Mouse (Mus musculus) cerebellum, adult (tissue): Measurements from ENCODE around the gene Fbxl3.
A peak's percentile ranks its signal among the peaks of the same experiment; 100 is the strongest.

ENCODE experiments used
- ATAC-seq: cut with Nextera tagmentation; 2 replicates; pipeline ENCODE4 v1.9.2; 2017; ENCODE audit warnings: mild to moderate bottlenecking, moderate library complexity, mixed read lengths; ENCODE audit not compliant: insufficient number of reproducible peaks, low FRiP score, low TSS enrichment

The Fbxl3 gene

DNA sequence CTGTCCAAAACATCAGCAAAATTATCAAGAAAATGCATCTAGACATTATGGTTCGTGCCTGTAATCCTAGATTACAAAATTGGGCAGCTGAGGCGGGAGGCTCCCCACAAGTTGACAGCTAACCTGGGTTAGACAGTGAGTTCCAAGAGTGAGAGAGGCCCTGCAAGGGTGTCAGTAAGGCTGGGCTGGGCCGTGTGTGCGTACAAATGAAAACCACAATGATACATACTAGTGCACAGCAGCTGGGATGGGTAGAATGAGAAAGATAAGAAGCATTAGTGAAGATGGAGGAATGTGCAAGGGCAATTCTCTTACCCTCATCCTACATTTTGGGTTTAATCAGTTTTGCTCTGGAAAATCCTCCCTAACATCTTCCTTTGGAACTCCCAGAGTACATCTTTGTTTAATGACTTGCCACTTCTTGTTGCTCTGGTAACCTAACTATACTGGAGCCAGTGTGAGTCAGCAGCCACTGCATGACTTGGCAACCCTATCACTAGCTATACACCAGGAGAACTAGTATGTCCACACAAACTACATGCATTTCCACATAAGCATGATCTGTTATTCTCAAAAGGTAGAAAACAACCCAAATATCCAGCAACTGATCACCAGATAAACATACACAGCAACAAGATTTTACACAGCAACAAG, 12.6 kb downstream of the Fbxl3 start:
- no peak for ATAC-seq

DNA sequence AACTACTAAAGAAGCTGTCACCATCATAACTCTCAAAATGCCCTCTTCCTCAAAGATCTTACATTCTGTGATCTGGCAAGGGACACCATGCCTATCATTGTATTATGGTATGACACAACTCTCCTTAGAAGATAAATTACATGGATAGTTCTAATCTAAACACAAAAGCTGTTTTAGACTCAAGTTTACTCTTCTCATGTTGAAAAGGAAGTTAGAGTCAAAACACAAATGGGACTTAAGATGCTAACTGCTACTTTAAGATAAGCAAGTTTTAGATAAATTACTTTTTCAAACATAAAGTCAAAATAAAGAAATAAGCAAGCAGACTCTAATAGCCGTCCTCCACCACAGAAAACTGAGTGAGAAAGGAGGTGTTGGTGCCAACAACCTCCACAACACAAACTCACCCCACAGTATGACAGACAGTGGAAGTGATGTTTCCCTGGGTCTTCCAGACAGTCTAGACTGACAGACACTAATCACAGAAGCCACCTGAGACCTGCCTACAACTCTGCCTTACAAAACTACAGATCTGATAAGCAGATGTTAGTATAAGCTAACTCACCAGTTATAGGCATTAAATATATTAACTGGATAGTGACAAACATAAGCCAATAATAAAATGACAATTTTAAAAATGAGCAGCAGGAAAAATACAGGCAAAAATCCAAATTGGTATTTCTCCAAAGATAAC, 13.4 kb downstream of the Fbxl3 start:
- no peak for ATAC-seq

DNA sequence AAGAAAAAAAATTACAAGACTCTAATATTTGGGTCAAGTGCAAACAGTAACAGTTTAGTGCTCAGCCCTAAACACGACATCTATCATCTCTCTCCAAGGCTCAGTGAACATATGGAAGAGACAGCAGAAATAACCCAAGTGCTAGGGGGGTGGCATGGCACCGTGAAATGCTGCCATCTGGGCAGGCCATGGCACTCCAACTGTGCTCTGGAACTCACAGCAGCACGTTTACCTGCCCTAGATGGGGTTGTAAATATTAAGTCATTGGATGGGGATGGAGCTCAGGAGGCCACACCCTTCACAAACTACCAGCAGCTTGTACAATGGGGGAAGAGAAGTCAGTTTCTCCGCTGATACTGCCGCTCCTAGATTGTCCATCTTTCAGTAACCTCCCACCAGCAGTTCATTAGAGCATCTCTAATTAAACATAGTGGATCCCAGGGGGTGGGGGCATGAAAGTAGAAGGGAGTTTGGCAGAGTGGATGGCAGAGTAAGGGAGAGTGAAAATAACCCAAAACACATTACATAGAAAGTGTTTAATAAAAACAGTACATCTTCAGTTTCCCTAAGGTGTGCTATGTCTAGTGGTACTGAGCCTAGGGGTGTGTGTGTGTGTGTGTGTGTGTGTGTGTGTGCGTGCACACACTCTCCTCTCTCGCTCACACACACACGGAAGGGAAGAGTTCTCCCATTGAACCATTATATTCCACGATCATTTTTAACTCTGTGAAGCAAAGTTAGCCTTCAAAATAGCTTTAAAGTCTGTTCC, 20.0 kb downstream of the Fbxl3 start:
- peak; percentile 94 for ATAC-seq

DNA sequence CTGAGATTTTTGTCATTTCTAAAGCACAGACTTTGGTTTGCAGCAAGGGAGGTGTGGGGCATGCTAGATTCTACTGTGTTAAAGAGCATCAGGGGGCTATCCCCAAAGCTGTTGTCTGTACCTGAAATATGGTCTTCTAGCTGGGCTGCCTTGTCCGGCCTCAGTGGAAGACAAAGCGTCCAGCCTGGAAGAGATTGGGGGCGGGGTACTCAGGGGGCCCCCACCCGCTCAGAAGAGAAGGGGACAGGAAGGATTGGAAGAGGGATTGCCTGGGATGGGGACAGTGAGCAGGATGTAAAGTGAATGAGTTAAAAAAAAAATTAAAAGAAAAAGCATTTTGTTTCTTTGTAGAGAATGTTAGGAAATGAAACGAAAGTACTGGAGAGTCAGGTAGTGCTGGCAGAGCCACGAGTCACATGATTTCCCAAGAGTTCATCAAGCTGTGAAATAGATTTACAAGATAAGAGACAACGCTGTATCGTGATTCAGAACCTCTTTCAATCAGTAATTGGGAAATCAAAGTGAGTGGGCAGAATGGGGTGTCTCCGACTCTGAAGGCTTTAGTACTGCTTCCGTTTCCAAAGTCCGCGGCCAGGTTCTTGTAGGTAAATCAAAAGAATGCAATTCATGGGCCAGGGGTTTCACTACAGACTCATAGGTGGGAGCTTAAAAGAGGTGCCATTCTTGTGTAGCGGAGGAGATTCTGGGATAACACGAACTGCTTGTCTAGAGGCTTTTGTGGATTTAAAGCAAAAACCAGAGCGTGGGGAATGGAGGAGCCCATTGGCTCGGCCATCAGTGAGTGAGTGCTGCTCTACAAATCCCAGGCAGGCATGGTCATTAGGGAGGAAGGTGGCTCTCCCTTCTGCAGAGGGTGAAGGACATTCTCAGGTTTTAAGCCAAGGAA, 21.1 kb downstream of the Fbxl3 start:
- ATAC-seq: peak; percentile 66

DNA sequence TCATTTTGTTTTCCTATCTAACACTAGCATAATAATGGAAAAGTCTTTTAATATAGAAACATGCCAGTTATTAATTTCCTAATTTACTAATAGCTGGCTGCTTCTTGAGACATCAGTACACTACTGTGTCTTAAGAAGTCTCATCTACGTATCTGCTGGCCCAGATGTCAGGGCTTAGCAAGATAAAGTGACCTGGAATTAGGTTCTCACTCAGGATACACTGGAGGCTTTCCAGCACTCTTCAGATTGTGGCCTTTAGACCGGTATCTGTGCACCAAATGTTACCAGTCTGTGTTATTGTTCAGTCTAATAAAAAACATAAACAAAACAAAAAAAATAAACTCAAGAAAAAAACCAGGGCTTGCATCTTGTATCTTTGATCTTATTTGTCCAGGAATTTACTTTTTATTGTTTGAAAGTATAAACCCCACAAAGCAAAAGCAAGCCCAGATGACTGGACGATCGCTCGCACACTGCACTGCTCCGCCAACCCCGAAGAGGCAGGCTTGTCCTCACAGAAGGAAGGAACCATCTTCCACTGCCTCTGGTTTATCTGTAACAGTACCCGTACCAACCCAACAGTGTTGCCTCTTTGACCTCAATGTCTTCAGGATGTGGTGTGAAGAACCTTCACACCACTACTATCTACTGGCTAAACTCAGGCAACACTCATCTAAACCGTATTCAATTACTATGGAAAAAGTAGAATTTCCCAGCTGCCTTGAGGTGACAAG, 21.9 kb downstream of the Fbxl3 start:
- ATAC-seq: no peak

DNA sequence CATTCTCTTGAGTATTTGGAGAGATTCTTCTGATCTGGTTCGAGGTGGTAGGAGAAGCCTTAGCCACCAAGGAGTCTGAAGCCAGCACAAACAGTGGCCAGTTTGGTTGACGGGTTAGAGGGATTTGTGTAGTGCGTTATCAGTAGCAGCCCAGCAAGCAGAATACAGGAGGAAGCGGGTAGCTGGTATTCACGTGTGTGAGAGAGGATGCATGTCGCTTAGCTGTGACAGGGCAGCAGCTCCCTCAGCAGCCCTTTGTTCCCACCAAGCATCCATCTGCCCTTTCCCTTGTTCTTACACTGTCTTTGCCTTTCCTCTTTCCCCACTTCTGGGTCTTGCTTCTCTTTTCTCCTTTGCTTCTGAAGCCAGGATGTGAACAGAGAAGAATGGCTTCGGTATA, 24.2 kb downstream of the Fbxl3 start:
- ATAC-seq: no peak

DNA sequence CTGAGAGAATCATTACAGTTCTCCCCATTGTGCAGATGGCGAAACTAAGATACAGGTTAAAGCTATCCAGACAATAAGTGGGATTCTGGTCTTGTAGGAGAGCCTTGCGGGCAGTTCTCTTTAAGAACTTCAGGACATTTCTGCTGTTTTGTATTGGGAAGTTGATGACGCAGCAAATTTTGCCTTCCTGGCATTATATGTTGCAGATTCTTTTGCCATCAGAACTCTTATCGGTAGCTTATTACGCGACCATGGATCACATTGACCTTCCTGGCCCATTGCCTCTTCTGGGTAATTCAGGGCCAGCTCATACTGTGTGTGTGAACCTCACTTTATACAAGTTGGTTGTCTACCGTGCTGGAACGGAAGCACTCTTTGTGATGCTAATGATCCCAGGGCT, 25.5 kb downstream of the Fbxl3 start:
- no peak for ATAC-seq

DNA sequence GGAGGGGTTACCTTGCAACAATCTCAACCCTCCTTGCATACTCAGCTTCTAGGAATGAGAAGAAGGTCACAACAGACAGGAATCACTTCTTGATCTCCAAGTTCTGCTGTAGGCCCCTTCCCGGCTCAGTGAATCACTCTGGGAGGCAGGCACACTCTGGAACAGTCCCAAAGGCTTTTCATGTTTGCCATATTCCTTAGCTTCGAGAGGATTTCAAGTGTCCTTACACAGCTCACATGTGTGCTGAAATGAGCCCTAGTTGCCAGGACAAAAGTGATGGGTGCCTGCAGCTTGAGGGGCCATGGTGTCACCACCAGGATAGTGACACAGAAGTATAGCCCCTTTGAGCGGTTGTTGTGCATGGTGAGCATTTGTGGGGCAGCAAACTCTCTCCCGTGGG, 26.6 kb downstream of the Fbxl3 start:
- ATAC-seq: no peak

DNA sequence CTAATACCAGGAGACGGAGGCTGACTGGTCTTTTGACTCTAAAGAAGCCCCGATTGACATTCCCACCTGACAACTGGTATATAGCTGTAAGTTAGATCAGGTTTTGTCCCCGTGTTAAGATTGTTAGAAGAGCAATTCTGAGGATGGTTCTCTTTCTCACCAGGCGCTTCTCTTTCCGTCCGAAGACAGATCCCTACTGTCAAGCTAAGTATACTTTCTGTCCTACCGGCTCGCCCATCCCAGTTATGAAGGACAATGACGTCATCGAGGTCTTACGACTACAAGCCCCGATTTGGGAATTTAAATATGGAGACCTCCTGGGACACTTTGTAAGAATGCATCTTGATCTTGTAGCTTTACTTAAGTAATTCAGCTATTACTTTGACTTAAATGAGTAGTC, 27.9 kb downstream of the Fbxl3 start:
- ATAC-seq: no peak

DNA sequence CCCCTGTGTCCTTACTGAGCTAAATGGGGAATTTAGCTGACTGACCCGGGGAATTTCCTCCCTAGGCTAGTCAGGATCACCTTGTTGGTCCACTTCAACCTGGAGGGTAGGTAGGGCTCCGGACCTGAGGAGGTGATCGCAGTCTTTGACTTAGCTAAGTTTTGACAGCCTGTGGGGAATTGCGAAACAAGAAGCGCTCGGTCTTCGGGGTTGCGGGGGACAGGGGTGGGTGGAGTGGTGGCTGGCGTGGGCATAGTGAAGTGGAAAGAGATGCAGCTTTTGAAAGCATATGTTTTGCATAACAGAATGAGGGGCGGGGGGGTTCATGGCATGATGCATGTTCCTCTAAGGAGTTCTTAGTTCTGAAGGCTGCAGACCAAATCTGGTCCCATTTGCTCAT, 28.6 kb downstream of the Fbxl3 start:
- ATAC-seq: 0 out of 2 replicates have a peak, but pooled peaks have one; percentile 2

DNA sequence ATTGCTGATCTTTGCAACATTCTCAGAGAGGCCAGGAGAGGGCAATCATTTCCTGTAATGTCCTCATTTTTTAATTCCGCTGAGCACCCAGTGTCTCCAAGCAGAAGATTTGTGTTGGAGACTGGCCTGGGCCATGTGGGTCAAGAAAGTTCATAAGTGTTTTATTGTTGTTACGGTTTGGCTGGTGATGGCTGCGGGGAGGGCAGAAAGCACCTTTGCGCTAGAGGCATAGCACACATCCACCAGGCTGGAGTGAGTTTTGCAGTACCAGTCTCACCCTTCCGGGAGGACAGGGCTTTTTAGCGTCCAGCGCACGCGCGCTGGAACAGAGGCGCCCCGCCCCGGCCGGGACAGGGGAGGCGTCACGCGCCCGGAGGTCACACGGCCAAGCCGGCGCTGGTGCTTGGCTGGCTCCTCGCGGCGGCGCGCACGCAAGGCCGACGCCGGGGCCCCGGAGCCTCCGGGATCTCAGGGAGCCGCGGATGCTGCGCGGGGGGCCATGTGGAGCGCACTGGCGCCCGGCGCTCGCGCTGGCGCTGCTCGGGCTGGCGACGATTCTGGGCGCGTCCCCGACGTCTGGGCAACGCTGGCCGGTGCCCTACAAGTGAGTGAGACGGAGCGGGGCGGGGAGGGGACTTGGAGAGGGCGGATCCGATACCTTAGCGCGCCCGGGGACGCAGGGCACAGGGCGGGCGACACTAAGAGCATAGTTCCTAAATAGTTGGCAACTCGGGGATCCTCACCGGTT, 29.3 kb downstream of the Fbxl3 start, which contains the start of gene Cln5:
Gene Cln5, plus strand, starts transcription at position 353 of the 748 bp plus-strand sequence.
- peak; percentile 91 for ATAC-seq

DNA sequence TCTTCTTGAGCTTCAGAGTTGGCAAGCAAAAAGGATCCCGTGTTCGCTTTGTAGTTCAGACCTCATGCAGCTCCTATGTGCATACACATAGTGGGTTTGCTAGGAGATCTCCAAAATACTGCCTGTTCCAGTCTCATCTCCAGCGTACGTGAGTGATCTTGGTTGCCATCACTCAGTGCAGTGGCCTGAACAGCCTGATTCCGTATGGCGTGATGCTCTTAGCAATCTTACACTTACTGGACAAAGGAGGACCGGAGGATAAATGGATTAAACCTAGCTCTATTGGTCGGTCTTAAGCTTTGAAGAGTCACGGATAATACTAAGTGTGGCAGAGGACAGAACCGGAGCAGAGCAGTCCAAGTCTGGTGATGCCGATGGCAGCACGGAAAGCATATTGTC, 29.9 kb downstream of the Fbxl3 start:
- peak; percentile 26 for ATAC-seq

DNA sequence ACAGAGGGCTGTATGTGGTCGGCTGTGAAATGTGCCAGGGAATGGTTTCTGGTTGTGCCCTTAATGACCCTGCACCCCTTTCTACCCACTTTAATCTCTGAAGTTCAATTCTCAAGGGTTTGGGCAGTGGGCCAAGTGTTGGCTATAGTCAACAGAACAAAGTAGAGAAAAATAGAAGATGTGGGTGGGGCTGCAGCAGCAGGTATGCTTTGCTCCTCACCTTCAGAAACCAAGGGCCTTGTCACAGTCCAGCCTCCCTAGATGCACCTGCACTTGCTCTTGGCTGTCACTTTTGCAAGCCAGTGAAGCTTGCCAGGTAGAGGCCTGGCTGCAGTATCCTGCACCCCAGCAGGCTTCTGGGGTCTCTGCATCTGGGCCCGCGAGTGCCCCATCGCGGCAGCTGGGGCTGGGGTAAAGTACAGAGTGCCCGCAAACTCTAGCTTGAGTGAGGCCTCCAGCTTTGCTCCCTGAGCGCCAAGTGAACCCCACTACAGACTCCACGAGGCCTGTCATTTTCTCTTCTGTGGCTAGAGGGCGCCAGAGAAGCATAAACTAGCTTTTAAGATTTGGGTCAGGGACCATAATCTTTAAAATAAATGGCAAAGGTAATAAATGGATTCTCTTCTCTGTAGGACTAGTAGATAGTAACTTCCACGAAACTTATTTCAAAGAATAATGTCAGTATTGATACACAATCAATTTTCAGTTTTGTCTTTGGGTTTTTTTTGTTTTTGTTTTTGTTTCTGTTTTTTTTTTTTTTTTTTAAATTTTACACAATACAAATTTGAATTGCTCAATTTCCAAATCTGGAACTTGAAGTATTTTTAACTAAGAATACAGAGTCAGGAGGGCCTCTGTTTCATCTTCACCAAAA, 33.8 kb downstream of the Fbxl3 start:
- peak; percentile 28 for ATAC-seq

DNA sequence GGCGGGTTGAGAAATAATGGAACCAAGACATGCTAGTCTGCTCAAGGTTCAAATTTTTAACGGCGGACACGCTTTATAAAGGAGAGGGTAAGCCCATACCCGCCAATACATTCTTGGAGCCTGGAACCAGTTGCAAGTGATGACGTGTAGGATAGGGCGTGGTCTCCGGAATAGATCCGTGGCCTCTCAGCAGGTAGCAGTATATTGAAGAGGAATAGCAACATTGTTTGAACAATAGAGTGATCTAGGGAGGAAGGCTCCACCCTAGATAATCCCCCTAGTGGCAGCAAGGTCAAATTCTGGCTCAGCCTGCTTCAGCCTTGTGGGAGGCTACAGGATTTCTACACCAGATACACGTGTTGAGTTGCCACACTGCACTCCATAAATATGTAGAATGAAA, 39.9 kb downstream of the Fbxl3 start:
- no peak for ATAC-seq

DNA sequence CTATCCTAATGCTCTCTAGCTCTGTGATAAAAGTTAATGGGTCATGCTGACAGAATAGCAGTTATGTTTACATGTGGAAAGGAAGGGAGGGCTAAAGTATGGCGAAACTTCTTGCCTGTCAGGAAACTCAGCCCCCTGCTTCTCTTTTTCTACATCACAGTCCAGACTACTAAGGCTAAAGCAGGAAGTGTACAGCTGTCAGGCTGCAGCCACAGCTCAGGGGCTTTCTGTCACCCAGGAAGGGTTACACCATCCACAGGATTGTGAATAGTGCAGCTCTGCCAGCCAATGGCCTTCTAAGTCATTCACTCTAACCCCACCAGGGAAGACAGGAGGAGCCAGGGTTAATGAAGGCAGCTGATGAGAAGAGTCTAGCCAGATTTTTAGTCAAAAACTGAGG, 40.4 kb downstream of the Fbxl3 start:
- no peak for ATAC-seq

DNA sequence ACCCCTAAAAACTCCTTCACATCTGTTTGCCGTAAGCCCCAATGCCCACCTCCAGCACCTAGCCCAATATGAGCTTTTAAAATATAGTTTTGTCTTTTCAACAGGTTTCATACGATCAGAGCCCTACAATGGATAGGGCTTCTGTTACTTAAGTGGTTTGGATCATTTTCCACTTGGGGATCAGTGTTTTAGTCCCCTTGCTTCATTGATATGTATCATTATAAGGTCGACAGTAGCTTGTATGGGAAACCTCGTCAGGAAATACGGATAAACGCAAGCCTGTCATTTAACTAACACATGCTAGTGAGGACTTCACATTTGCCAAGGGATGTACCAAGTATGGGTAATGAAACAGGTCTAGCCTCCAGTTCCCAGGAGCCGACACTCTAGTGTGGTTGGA, 42.8 kb downstream of the Fbxl3 start:
- no peak for ATAC-seq

DNA sequence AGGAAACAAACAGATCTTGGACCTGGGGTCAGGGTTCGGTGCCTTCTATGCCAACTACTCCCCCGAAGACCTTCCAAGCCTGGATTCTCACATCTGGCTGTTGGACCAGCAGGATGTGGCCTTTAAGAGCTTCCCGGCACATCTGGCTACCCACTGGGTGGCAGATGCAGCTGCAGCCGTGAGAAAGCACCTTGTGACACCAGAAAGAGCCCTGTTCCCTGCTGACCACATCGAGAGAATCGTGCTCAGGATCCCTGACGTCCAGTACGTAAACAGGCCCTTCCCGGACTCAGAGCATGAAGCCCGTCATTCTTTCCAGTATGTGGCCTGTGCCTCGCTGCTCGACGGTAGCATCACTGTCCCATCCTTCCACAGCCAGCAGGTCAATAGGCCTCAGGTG, 44.6 kb downstream of the Fbxl3 start:
- no peak for ATAC-seq

DNA sequence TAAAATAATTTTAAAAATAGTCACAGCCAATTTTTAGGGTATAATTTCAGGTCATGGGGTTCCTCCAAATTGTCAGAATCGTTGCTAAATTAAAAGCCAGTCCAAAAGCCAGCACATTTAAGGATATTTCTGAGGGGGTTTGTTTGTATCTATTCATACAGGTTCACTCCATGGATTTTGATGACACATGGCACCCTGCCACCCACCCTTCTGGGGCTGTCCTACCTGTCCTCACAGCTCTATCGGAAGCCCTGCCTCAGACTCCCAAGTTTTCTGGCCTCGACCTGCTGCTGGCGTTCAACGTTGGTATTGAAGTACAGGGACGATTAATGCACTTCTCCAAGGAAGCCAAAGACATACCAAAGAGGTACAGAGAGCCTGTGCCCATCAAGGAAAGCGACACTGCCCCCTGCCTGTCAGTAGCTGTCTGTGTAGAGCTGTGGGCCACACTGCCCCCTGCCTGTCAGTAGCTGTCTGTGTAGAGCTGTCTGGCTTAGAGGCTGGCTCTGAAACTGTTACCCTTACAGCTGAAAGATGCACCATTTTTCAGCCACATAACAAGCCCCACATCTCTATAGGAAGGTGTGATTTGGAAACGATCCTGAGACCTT, 48.1 kb downstream of the Fbxl3 start:
- peak; percentile 85 for ATAC-seq
